Mouse (Mus musculus) telencephalon, adult 2 months (tissue): Measurements from ENCODE around the gene Npb.
A peak's percentile ranks its signal among the peaks of the same experiment; 100 is the strongest.
"Not testable (repeated sequence)": the region's sequence is repeated elsewhere in the genome, so short reads cannot be mapped to it uniquely, and the experiment has no call there.

Experiments used
- DNase-seq: peaks from one replicate; pipeline ENCODE4 v3.0.0-alpha.2; 2011; ENCODE audit warnings: low read depth, low spot score

The Npb gene

DNA sequence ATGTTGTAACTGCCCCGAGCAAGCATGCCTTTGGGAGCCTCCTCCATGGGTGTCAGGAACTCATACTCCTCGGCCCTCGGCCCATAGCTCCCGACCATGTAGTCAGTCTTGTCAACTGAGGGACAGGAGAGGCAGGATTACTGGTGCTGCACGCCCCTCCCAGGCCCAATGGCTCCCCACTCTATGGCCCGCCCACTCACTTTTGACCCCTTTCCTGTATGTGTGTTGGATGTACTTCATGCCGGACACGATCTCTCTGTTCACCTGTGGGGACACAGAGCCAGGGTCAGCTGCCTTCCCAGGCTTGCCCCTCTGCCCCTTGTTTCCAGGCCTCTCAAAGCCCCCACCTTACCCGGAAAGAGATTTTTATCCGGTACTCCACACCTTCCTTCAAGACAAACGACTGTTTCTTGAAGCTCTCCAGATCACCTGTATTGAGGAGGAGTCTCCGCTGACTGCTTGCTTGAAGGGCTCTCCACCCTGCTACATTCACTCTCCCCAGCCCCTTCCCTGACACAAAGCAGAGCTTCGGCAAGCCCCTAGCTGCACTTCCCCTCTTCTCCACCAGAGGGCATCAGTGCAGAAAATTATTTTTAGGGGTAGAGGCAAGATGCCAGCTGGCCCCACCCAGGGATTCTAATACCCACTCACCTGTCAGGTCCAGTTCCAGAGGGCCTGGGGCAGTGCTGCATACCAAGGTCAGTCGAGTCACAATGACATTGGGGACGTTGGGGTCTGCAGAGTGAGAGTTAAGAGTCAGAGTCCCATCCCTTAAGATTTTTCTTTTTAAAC, 28.8 kb upstream of the Npb start:
- DNase-seq = no peak

GRCm38 (mm10) chr11:120580190-120580589, 28.1 kb upstream of the Npb start:
- DNase-seq = no peak

DNA sequence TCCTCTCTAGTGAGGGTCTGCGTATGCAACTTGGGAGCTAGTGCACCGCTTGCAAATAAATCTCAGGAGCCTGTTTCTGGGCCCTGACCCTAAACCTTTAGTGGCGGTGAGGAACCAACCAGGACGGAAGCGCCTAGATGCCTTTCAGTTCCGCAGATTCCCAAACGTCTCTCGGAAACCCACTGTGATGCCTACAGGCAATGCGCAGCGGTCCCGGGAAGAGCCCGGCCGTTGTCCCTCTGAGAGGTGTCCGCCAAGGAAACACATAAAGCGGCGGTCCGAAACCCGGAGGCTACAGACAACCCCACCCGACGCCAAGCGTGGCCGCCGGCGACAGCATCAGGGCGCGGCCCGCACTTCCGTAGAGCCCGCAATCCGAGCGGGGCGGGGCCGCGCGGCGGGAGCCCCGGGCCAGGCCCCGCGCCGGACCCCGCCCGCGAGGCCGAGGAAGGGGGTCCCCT, 27.4 kb upstream of the Npb start:
- DNase-seq = no peak

- peak; percentile 73 for DNase-seq
These were observed 26.6 kb upstream of the Npb start, which contains the start of gene Arhgdia for GRCm38 (mm10) chr11:120581490-120582267. TSS of gene Arhgdia (minus strand) at chr11:120581624.

- no peak for DNase-seq
These were observed 25.9 kb upstream of the Npb start for GRCm38 (mm10) chr11:120582268-120582981.

- DNase-seq = not testable (repeated sequence)
These were observed 25.3 kb upstream of the Npb start for GRCm38 (mm10) chr11:120582982-120583293.

- DNase-seq = no peak
These were observed 24.3 kb upstream of the Npb start for GRCm38 (mm10) chr11:120583937-120584336.

GRCm38 (mm10) chr11:120588531-120588930, 19.7 kb upstream of the Npb start:
- no peak for DNase-seq

DNA sequence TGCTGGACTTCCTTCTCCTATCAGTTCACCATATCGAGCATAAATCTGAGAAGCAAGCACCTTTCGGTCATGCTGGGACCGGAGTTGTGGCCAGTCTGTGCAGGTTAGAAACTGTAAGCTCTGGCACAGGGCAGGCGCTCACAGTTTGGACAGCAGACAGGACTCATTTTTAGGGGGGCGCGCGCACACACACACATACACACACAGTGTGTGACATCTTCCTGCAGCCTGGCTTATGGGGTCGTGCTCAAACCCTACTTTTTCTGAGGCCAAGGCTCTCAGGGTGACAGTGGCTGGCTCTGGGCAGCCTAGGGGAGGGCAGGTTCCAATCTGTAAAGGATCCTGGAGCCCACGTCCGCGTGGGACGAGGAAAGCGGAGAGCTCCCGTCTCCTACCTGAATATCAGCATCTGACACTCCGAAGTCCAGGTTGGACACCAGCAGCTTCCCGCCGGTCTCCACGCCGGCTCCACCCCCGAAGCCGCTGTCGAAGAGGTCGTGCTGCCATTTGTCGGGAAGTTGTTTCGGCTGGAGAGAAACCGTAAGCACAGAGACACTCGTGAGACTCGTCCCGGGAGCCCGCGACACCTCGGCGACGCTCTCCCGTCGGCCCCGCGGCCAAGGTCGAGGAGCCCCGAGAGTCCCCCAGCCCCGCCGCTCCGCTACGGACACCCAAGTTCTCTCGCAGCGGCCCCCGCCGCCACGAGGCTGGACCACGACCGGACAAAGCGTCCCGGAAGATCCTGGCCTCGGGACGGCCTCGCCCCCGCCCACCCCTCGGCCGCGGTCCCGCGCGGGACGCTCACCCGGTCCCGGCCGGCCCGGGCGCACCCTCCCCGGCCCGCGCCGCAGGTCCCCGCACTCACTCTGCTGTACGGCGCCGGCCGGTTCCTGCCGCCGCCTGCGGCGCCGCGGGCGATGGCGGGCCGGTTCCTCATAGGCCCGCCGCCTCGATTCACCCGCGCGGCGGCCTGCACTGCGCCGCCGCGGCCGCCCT, 10.7 kb upstream of the Npb start:
- DNase-seq = no peak

GRCm38 (mm10) chr11:120598283-120598989, 9.8 kb upstream of the Npb start, which contains the start of the genes Alyref and Anapc11:
TSS of gene Alyref (minus strand) at chr11:120598365.
TSS of gene Anapc11 (plus strand) at chr11:120598421.
- DNase-seq = peak; percentile 91

GRCm38 (mm10) chr11:120598990-120599549, 9.2 kb upstream of the Npb start:
- no peak for DNase-seq

- no peak for DNase-seq
These were observed 7.6 kb upstream of the Npb start for GRCm38 (mm10) chr11:120600716-120601115.

- DNase-seq = no peak
These were observed 4.7 kb upstream of the Npb start for GRCm38 (mm10) chr11:120603545-120603944.

- no peak for DNase-seq
These were observed 2.6 kb upstream of the Npb start for GRCm38 (mm10) chr11:120605667-120606066.

DNA sequence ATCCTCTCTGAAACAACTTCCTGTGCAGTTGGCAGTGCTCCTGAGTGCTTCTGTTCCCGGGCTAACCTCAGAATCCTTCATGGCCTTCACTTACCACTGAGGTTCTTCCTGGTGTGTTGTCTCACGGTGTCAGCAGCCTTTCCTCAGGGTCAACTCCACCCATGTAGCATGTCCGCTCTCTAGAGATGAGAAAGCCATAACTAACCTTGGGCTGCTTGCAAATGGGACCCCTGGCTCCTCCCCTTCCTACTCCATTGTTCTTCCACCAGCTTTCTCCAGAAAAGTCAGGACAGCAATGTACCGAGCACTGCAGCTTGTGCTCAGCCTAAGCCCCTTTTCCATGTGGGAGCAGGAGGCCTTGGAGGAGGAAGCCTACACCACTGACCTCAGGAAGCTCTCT, 1.5 kb upstream of the Npb start:
- DNase-seq = no peak

GRCm38 (mm10) chr11:120609250-120609649, 973 bp downstream of the Npb start:
- no peak for DNase-seq

DNA sequence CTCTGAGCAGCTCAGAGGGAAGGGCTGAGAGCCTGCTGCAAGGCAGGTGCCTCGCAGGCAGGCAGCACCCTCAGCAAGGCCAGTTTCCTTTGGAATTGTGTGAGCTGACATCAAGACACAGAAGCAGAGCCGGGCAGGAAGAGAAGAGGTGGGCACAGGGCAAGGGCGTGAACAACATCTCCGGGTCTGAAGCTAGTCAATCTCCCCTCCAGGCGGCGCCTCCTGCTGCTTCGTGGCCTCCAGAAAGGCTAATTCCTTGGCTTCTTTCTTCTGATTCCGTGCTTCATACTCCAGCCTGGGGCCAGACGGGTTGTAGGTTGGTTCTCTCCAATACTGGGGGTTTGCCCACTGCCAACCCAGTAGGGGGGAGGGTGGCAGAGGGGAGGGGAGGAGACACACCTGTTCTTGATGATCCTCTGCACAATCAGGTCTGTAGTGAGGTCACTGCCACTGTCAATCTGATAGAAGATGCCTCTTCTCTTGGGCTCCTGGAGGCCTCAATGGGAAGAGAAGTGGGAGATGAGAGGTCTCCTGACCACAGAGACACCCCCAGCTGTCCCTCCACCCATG, 2.3 kb downstream of the Npb start:
- no peak for DNase-seq

- DNase-seq = no peak
These were observed 4.5 kb downstream of the Npb start for GRCm38 (mm10) chr11:120612763-120613162.

DNA sequence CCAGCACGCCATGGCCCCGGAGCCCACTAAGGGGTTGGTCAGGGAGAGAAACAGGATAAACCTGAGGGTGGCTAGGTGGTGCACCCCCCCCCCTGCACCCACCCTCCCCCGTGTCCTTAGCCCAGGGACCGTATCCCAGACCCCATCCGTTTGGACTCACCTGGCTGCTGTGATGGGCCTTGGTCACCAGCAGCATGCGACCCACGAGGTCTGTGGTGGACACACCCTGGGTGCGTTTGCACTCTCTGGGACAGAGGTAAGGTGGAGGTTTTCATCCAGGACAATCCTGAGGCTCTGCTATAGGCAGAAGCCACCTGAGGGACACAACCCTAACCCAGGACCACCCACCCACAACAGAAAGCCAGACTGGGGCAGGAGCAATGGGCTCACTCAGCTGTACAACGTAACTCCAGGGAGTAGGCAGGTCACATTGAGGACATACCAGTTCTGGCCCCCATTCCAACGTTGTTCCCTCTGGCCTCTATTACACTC, 5.2 kb downstream of the Npb start:
- DNase-seq = no peak
